Mouse (Mus musculus) lung, postnatal 0 days (tissue): ENCODE results near the gene Tssk3.

ENCODE experiments used
- CTCF ChIP-seq: IDR thresholded peaks from 2 replicates; pipeline ENCODE4 v1.5.1; 2016; ENCODE audit warnings: antibody characterized with exemption, mild to moderate bottlenecking
- EP300 ChIP-seq: IDR thresholded peaks from 2 replicates; pipeline ENCODE4 v1.6.1; 2016; ENCODE audit warnings: antibody characterized with exemption, mild to moderate bottlenecking, control low read depth

GRCm38 (mm10) chr4:129496631-129497030, 5.8 kb upstream of the Tssk3 start:
- TF ChIP-seq CTCF (no peak), EP300 (peak; percentile 49; the same call in 1 of the 2 replicates)
